8 mouse cellular contexts compared by ENCODE assay signal in the genomic region with DNA sequence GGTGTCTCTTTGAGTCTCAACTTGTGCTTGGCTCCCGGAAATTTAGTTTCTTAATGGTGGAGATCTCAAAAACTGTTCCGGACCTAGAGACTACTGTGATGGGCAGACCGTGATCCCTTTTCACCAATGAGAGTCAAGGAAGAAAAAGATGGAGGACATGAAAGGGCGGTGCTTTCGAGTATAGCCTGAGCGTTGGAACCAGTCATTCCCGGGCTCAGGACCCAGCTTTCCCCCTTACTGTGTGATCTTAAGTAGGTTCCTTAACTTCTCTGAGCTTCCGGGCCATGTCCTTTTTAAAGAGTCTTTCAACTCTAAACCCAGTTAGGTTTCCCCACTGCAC. TPM values are rescaled to one million over a fixed set of nuclear protein-coding genes. Genes with fewer than 3 reads are reported as not detected.
DNase-seq lines count a peak whose midpoint lies in the region; ATAC-seq and TF ChIP-seq lines count a peak whose summit lies in the region.

No protein-coding gene starts in this region.

- 1% methylated on average over 8 of the region's 8 CpGs for WGBS in embryonic facial prominence, embryonic 15.5 days
- 1% methylated on average over 8 of the region's 8 CpGs for WGBS in hindbrain, embryonic 13.5 days
- WGBS in lung, postnatal 0 days: 2% methylated on average over 8 of the region's 8 CpGs
- WGBS in stomach, embryonic 15.5 days: 3% methylated on average over 8 of the region's 8 CpGs

- H3K27ac ChIP-seq in embryonic facial prominence, embryonic 15.5 days (replicated peaks): peak overlapping the region; percentile 75
- H3K27ac ChIP-seq in hindbrain, embryonic 13.5 days: peak overlapping the region; percentile 73
- H3K27ac ChIP-seq in lung, postnatal 0 days (ENCODE audit: low read length): peak overlapping the region; percentile 81
- H3K27ac ChIP-seq in stomach, embryonic 15.5 days: peak overlapping the region; percentile 69; the same call in 1 of the 2 replicates

- peak overlapping the region; percentile 71 for H3K4me3 ChIP-seq in embryonic facial prominence, embryonic 15.5 days (replicated peaks)
- H3K4me3 ChIP-seq in hindbrain, embryonic 13.5 days: peak overlapping the region; percentile 62
- H3K4me3 ChIP-seq in lung, postnatal 0 days (ENCODE audit: low read depth, low read length): peak overlapping the region; percentile 49
- H3K4me3 ChIP-seq in stomach, embryonic 15.5 days (replicated peaks): peak overlapping the region; percentile 53

- peaks cover 17% of the 10 kb centered on the region for H3K27me3 ChIP-seq in embryonic facial prominence, embryonic 15.5 days
- H3K27me3 ChIP-seq in hindbrain, embryonic 13.5 days: peaks cover 61% of the 10 kb centered on the region
- H3K27me3 ChIP-seq in lung, postnatal 0 days (replicated peaks; ENCODE audit: insufficient read depth, low read length): no peaks in the 10 kb centered on the region
- H3K27me3 ChIP-seq in stomach, embryonic 15.5 days (replicated peaks): no peaks in the 10 kb centered on the region

- peak; percentile 32 for DNase-seq in layer of hippocampus, adult 9-11 months
- DNase-seq in layer of hippocampus, adult 11-12 months (ENCODE audit: low spot score): no peak
- DNase-seq in ZHBTc4 (ENCODE audit: low read depth, low spot score): peak; percentile 81
- DNase-seq in lung, postnatal 0 days (ENCODE audit: low spot score): peak; percentile 70
- DNase-seq in B cell, adult 2 months: no peak

- H3K4me1 ChIP-seq in embryonic facial prominence, embryonic 15.5 days: peaks cover 25% of the 10 kb centered on the region
- H3K4me1 ChIP-seq in hindbrain, embryonic 13.5 days (replicated peaks): peaks cover 28% of the 10 kb centered on the region
- peaks cover 6% of the 10 kb centered on the region; the same call in 1 of the 2 replicates for H3K4me1 ChIP-seq in lung, postnatal 0 days (ENCODE audit: insufficient read depth, low read depth, low read length)
- peaks cover 8% of the 10 kb centered on the region for H3K4me1 ChIP-seq in stomach, embryonic 15.5 days

- H3K9me3 ChIP-seq in embryonic facial prominence, embryonic 15.5 days (replicated peaks): no peaks in the 10 kb centered on the region
- H3K9me3 ChIP-seq in hindbrain, embryonic 13.5 days: no peaks in the 10 kb centered on the region
- no peaks in the 10 kb centered on the region for H3K9me3 ChIP-seq in lung, postnatal 0 days (ENCODE audit: low read length)
- H3K9me3 ChIP-seq in stomach, embryonic 15.5 days: no peaks in the 10 kb centered on the region

- H3K36me3 ChIP-seq in embryonic facial prominence, embryonic 15.5 days: no peaks in the 10 kb centered on the region
- H3K36me3 ChIP-seq in hindbrain, embryonic 13.5 days: no peaks in the 10 kb centered on the region
- no peaks in the 10 kb centered on the region for H3K36me3 ChIP-seq in lung, postnatal 0 days (ENCODE audit: insufficient read depth, low read length)
- no peaks in the 10 kb centered on the region for H3K36me3 ChIP-seq in stomach, embryonic 15.5 days

- peak overlapping the region; percentile 94 for H3K4me2 ChIP-seq in embryonic facial prominence, embryonic 15.5 days (replicated peaks)
- H3K4me2 ChIP-seq in hindbrain, embryonic 13.5 days: peak overlapping the region; percentile 96
- peak overlapping the region; percentile 71 for H3K4me2 ChIP-seq in lung, postnatal 0 days (replicated peaks; ENCODE audit: low read depth, low read length)
- peak overlapping the region; percentile 83 for H3K4me2 ChIP-seq in stomach, embryonic 15.5 days

- TF ChIP-seq EP300 in lung, postnatal 0 days (IDR thresholded peaks at IDR 0.05): no peak

- no peak for TF ChIP-seq CTCF in lung, postnatal 0 days (IDR thresholded peaks at IDR 0.05)

- peak overlapping the region; percentile 33 for H3K9ac ChIP-seq in embryonic facial prominence, embryonic 15.5 days
- H3K9ac ChIP-seq in hindbrain, embryonic 13.5 days: peak overlapping the region; percentile 85
- H3K9ac ChIP-seq in lung, postnatal 0 days (replicated peaks; ENCODE audit: low read depth): peak overlapping the region; percentile 10; the same call in 1 of the 2 replicates
- H3K9ac ChIP-seq in stomach, embryonic 15.5 days: peak overlapping the region; percentile 17; the same call in 1 of the 2 replicates

- ATAC-seq in embryonic facial prominence, embryonic 15.5 days (ENCODE audit: insufficient number of reproducible peaks, low FRiP score, low TSS enrichment, low read depth): peak; percentile 80; the same call in 1 of the 2 replicates
- ATAC-seq in hindbrain, embryonic 13.5 days (ENCODE audit: low FRiP score): peak; percentile 71
- peak; percentile 67 for ATAC-seq in lung, postnatal 0 days
- peak; percentile 51; the same call in 1 of the 2 replicates for ATAC-seq in stomach, embryonic 15.5 days (ENCODE audit: insufficient read depth, low FRiP score, low read depth)

RNA-seq across cellular contexts. Expression of a gene that starts 0.8 kb away (rescaled TPM):
- 0.19 and 0.28 TPM in 2 replicates for polyA plus RNA-seq in embryonic facial prominence, embryonic 15.5 days (2015; fragmentation: Nextera tagmentation; extraction: Ambion mirVana)
- polyA plus RNA-seq in hindbrain, embryonic 13.5 days (2015; fragmentation: Nextera tagmentation; extraction: Ambion mirVana): 0.09 and 0.10 TPM in 2 replicates
- 0.36 and 0.78 TPM in 2 replicates for polyA plus RNA-seq in lung, postnatal 0 days (2015; fragmentation: Nextera tagmentation; extraction: Ambion mirVana)
- 0.32 and 0.41 TPM in 2 replicates for polyA plus RNA-seq in stomach, embryonic 15.5 days (2015; fragmentation: Nextera tagmentation; extraction: Ambion mirVana)

RNA-seq across cellular contexts. Expression of a gene that starts 6.8 kb away (rescaled TPM):
- 114 and 124 TPM in 2 replicates for polyA plus RNA-seq in embryonic facial prominence, embryonic 15.5 days (2015; fragmentation: Nextera tagmentation; extraction: Ambion mirVana)
- 67.1 and 76.1 TPM in 2 replicates for polyA plus RNA-seq in hindbrain, embryonic 13.5 days (2015; fragmentation: Nextera tagmentation; extraction: Ambion mirVana)
- 109 and 110 TPM in 2 replicates for polyA plus RNA-seq in lung, postnatal 0 days (2015; fragmentation: Nextera tagmentation; extraction: Ambion mirVana)
- 106 and 110 TPM in 2 replicates for polyA plus RNA-seq in stomach, embryonic 15.5 days (2015; fragmentation: Nextera tagmentation; extraction: Ambion mirVana)

RNA-seq across cellular contexts. Expression of a gene that starts 39.5 kb away (rescaled TPM):
- polyA plus RNA-seq in embryonic facial prominence, embryonic 15.5 days (2015; fragmentation: Nextera tagmentation; extraction: Ambion mirVana): 0.67 and 0.75 TPM in 2 replicates
- 0.55 and 1.1 TPM in 2 replicates for polyA plus RNA-seq in hindbrain, embryonic 13.5 days (2015; fragmentation: Nextera tagmentation; extraction: Ambion mirVana)
- polyA plus RNA-seq in lung, postnatal 0 days (2015; fragmentation: Nextera tagmentation; extraction: Ambion mirVana): 0.10 TPM in 1 of 2 replicates, not detected in the other
- 0.30 and 0.31 TPM in 2 replicates for polyA plus RNA-seq in stomach, embryonic 15.5 days (2015; fragmentation: Nextera tagmentation; extraction: Ambion mirVana)

Comparison
In these comparisons a context has a peak if more than half of its experiments do, and no peak if none do; other contexts are left out.
1. DNase-seq: peak in layer of hippocampus, adult 9-11 months (single experiment), ZHBTc4 (single experiment) and lung, postnatal 0 days (single experiment); none in layer of hippocampus, adult 11-12 months (single experiment) and B cell, adult 2 months (0 of 2).
2. H3K9ac ChIP-seq: peak in every context shown above with its lines; median percentile 85 in hindbrain, embryonic 13.5 days; 33 in embryonic facial prominence, embryonic 15.5 days; 17 in stomach, embryonic 15.5 days; 10 in lung, postnatal 0 days.
3. Peak in every context shown above with its lines, with median percentiles within 50 percentile points of each other: ATAC-seq, H3K27ac ChIP-seq, H3K4me2 ChIP-seq and H3K4me3 ChIP-seq.